Mouse (Mus musculus) stomach, embryonic 14.5 days (tissue): ENCODE data around the gene Olfr649. TPM values are rescaled to one million over a fixed set of nuclear protein-coding genes. Genes with fewer than 3 reads are reported as not detected.

Source experiments
- ATAC-seq: fragments of 200-750 bp; cut with Nextera tagmentation; 2 replicates; pipeline ENCODE4 v1.8.0; 2017; ENCODE audit warnings: low read depth, moderate TSS enrichment; ENCODE audit not compliant: insufficient number of reproducible peaks, insufficient read depth, low FRiP score
- H3K27ac ChIP-seq: fragments of 300-500 bp; sonication (generic); 2 replicates; pipeline ENCODE4 v1.5.1; 2014; ENCODE audit warnings: mild to moderate bottlenecking, low read length, moderate library complexity, mixed read lengths
- H3K27me3 ChIP-seq: fragments of 300-500 bp; sonication (generic); 2 replicates; pipeline ENCODE4 v1.6.1; 2014; ENCODE audit warnings: low read length, control low read depth, mixed read lengths; ENCODE audit not compliant: control insufficient read depth, insufficient read depth
- H3K36me3 ChIP-seq: fragments of 300-500 bp; sonication (generic); 2 replicates; pipeline ENCODE4 v1.6.1; 2014; ENCODE audit warnings: mild to moderate bottlenecking, control low read depth, low read length, moderate library complexity, mixed read lengths; ENCODE audit not compliant: control insufficient read depth, insufficient read depth
- H3K4me1 ChIP-seq: fragments of 300-500 bp; sonication (generic); 2 replicates; pipeline ENCODE4 v1.6.1; 2014; ENCODE audit warnings: low read length, control low read depth, mixed read lengths; ENCODE audit not compliant: control insufficient read depth, insufficient read depth
- H3K4me2 ChIP-seq: fragments of 300-500 bp; sonication (generic); replicated peaks from 2 replicates; pipeline ENCODE4 v1.6.1; 2014; ENCODE audit warnings: low read depth, low read length, control low read depth
- H3K4me3 ChIP-seq: fragments of 300-500 bp; sonication (generic); 2 replicates; pipeline ENCODE4 v1.5.1; 2014; ENCODE audit warnings: low read depth, low read length, control low read depth
- H3K9ac ChIP-seq: fragments of 300-500 bp; sonication (generic); replicated peaks from 2 replicates; pipeline ENCODE4 v1.6.1; 2014; ENCODE audit warnings: low read depth, mild to moderate bottlenecking, control low read depth, low read length, moderate library complexity, mixed read lengths
- H3K9me3 ChIP-seq: fragments of 300-500 bp; sonication (generic); 2 replicates; pipeline ENCODE4 v1.6.1; 2016; ENCODE audit warnings: low read depth, low read length, control low read depth; ENCODE audit not compliant: control insufficient read depth
- WGBS: fragments of 180-500 bp; shearing (Covaris S2); extraction: QIAGEN DNeasy Blood & Tissue Kit; methylation state at CpG from one replicate; pipeline ENCODE4 v1.1.7; 2014; 5-methylcytosine and 5-hydroxymethylcytosine counted together
- polyA plus RNA-seq: library from polyadenylated mRNA; unstranded; fragments of >200 nt; fragmentation: Nextera tagmentation; extraction: Ambion mirVana; gene quantifications from 2 replicates; pipeline ENCODE4 v1.2.1, GENCODE M21; 2014

The Olfr649 gene
- polyA plus RNA-seq, 1 experiment from 2014 or later: not detected

GRCm38 (mm10) chr7:104206197-104206596 lies 10.4 kb upstream of the Olfr649 start:
- WGBS: 87% methylated on average over 7 of the region's 7 CpGs
- Histone ChIP-seq H3K36me3 (no peaks in the 10 kb centered on the region), H3K9me3 (no peaks in the 10 kb centered on the region), H3K4me3 (no peak overlapping the region), H3K4me2 (no peak overlapping the region), H3K27me3 (no peaks in the 10 kb centered on the region), H3K4me1 (no peaks in the 10 kb centered on the region), H3K27ac (no peak overlapping the region), H3K9ac (no peak overlapping the region)
- no peak for ATAC-seq

- H3K4me2 ChIP-seq: no peak overlapping the region
- no peak overlapping the region for H3K27ac ChIP-seq
- peak; percentile 65; the same call in 1 of the 2 replicates for ATAC-seq
- 5% methylated on average over 5 of the region's 5 CpGs for WGBS
- H3K4me3 ChIP-seq: no peak overlapping the region
- no peaks in the 10 kb centered on the region for H3K27me3 ChIP-seq
- H3K36me3 ChIP-seq: no peaks in the 10 kb centered on the region
- H3K9ac ChIP-seq: no peak overlapping the region
- no peaks in the 10 kb centered on the region for H3K4me1 ChIP-seq
- no peaks in the 10 kb centered on the region for H3K9me3 ChIP-seq
Observed at GRCm38 (mm10) chr7:104199822-104200221, 4.0 kb upstream of the Olfr649 start.

GRCm38 (mm10) chr7:104191275-104191674 lies 4.5 kb downstream of the Olfr649 start:
- H3K4me3 ChIP-seq: no peak overlapping the region
- ATAC-seq: no peak
- H3K4me1 ChIP-seq: no peaks in the 10 kb centered on the region
- H3K4me2 ChIP-seq: no peak overlapping the region
- H3K27ac ChIP-seq: no peak overlapping the region
- no peaks in the 10 kb centered on the region for H3K36me3 ChIP-seq
- no peaks in the 10 kb centered on the region for H3K9me3 ChIP-seq
- H3K27me3 ChIP-seq: no peaks in the 10 kb centered on the region
- WGBS: 58% methylated on average over 9 of the region's 9 CpGs
- H3K9ac ChIP-seq: no peak overlapping the region

- ATAC-seq: no peak
- Histone ChIP-seq H3K27me3 (no peaks in the 10 kb centered on the region), H3K36me3 (no peaks in the 10 kb centered on the region), H3K4me1 (no peaks in the 10 kb centered on the region), H3K9me3 (no peaks in the 10 kb centered on the region), H3K4me3 (no peak within 1 kb of the TSS), H3K27ac (no peak within 1 kb of the TSS), H3K9ac (no peak within 1 kb of the TSS), H3K4me2 (no peak within 1 kb of the TSS)
- WGBS: 87% methylated on average over 2 of the region's 2 CpGs
Observed at GRCm38 (mm10) chr7:104183292-104183691, 12.5 kb downstream of the Olfr649 start, which contains the start of gene Olfr648. Gene Olfr648, minus strand, starts transcription at chr7:104183392.

GRCm38 (mm10) chr7:104179074-104179473 lies 16.7 kb downstream of the Olfr649 start:
- Histone ChIP-seq H3K4me2 (no peak overlapping the region), H3K4me3 (no peak overlapping the region), H3K27me3 (no peaks in the 10 kb centered on the region), H3K9me3 (no peaks in the 10 kb centered on the region), H3K9ac (no peak overlapping the region), H3K4me1 (no peaks in the 10 kb centered on the region), H3K27ac (no peak overlapping the region), H3K36me3 (no peaks in the 10 kb centered on the region)
- WGBS: 88% methylated on average over 1 of the region's 1 CpGs
- no peak for ATAC-seq

- Histone ChIP-seq H3K4me1 (no peaks in the 10 kb centered on the region), H3K27ac (no peak overlapping the region), H3K36me3 (no peaks in the 10 kb centered on the region), H3K4me2 (no peak overlapping the region), H3K27me3 (no peaks in the 10 kb centered on the region), H3K4me3 (no peak overlapping the region), H3K9ac (no peak overlapping the region), H3K9me3 (no peaks in the 10 kb centered on the region)
- 74% methylated on average over 5 of the region's 5 CpGs for WGBS
- no peak for ATAC-seq
Observed at GRCm38 (mm10) chr7:104178422-104179054, 17.2 kb downstream of the Olfr649 start.

GRCm38 (mm10) chr7:104175085-104175484 lies 20.7 kb downstream of the Olfr649 start:
- no peak overlapping the region for H3K27ac ChIP-seq
- no peak overlapping the region for H3K4me3 ChIP-seq
- H3K9ac ChIP-seq: no peak overlapping the region
- ATAC-seq: no peak
- 85% methylated on average over 1 of the region's 1 CpGs for WGBS
- H3K36me3 ChIP-seq: no peaks in the 10 kb centered on the region
- no peak overlapping the region for H3K4me2 ChIP-seq
- no peaks in the 10 kb centered on the region for H3K4me1 ChIP-seq
- no peaks in the 10 kb centered on the region for H3K27me3 ChIP-seq
- H3K9me3 ChIP-seq: no peaks in the 10 kb centered on the region

- Histone ChIP-seq H3K27me3 (no peaks in the 10 kb centered on the region), H3K27ac (no peak overlapping the region), H3K4me1 (no peaks in the 10 kb centered on the region), H3K9me3 (no peaks in the 10 kb centered on the region), H3K36me3 (no peaks in the 10 kb centered on the region), H3K4me2 (no peak overlapping the region), H3K4me3 (no peak overlapping the region), H3K9ac (no peak overlapping the region)
- WGBS: 69% methylated on average over 6 of the region's 6 CpGs
- no peak for ATAC-seq
Observed at GRCm38 (mm10) chr7:104169634-104170204, 26.1 kb downstream of the Olfr649 start.

- Histone ChIP-seq H3K9ac (no peak overlapping the region), H3K27me3 (no peaks in the 10 kb centered on the region), H3K4me3 (no peak overlapping the region), H3K9me3 (no peaks in the 10 kb centered on the region), H3K4me2 (no peak overlapping the region), H3K4me1 (no peaks in the 10 kb centered on the region), H3K36me3 (no peaks in the 10 kb centered on the region), H3K27ac (no peak overlapping the region)
- 80% methylated on average over 6 of the region's 6 CpGs for WGBS
- no peak for ATAC-seq
Observed at GRCm38 (mm10) chr7:104167105-104167504, 28.7 kb downstream of the Olfr649 start.
